Mouse (Mus musculus) ES-Bruce4 (cell line): ENCODE measurements at regions not wholly inside any gene's neighbourhood (a gene's known extent, or its start where the extent isn't known, plus 50 kb on each side); places are given as distances from the start of the nearest gene placed in this dataset.

Experiments used
- EP300 ChIP-seq: IDR thresholded peaks from 2 replicates; pipeline ENCODE4 v1.6.1; 2011; ENCODE audit warnings: low read depth, low read length; ENCODE audit not compliant: insufficient read depth
- POLR2A ChIP-seq: IDR thresholded peaks from one replicate; pipeline ENCODE4 v1.8.1; 2011; ENCODE audit warnings: low read length; ENCODE audit not compliant: insufficient read depth

DNA sequence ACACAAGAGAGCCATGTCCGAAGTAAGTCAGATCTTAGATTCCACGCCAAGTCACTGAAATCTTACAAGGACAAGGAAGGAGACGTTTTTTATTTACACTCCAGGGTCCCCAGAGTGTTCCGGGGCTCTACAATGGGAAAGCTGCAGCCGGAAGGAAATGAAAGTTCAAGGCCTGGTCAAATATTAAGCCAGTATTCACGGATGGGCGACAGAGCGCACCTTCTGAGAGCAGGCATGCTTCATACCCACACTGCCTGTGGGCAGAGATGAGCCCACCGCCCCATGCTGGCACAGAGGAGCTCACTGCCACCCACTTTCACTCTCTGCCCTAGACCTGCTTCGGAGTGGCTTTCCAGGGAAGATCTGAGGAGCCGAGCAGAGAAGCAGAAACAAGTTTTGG lies 92.2 kb downstream of the Sox9 start:
- TF ChIP-seq POLR2A (no peak), EP300 (no peak)
